Mouse (Mus musculus) Patski (cell line): ENCODE results near the gene Kif1c. TPM values are rescaled to one million over a fixed set of nuclear protein-coding genes. Genes with fewer than 3 reads are reported as not detected.

ENCODE experiments used
- ATAC-seq: fragments of 100-300 bp; one replicate; pipeline ENCODE4 v1.8.0; 2021
- CTCF ChIA-PET: fragments of 350-600 bp; sonication (Branson Sonifier 250); formaldehyde crosslinking; loops from one replicate; lab custom pipeline; 2022; ENCODE audit warnings: inconsistent platforms; lab: Charles Lee
- POLR2A ChIA-PET: fragments of 350-600 bp; sonication (Branson Sonifier 250); formaldehyde crosslinking; loops from one replicate; lab custom pipeline; 2022; ENCODE audit warnings: antibody characterized with exemption, inconsistent platforms; lab: Charles Lee
- DNase-seq: peaks from one replicate; pipeline ENCODE4 v3.0.0-alpha.2; 2011; ENCODE audit warnings: low read depth, low spot score
- H3K27me3 ChIP-seq: fragments of 371-371 bp; one replicate; pipeline ENCODE4 v1.5.1; 2021
- CTCF ChIP-seq: fragments of 100-300 bp; IDR thresholded peaks from one replicate; pipeline ENCODE4 v1.5.1; 2021
- in situ Hi-C: fragments of 300-500 bp; cut with MboI; formaldehyde crosslinking; loops from 3 replicates; pipeline ENCODE4 v1.11.1; 2018; ENCODE audit warnings: low pct_unique_long_range_greater_than_20kb, mixed read lengths
- polyA plus RNA-seq: library from polyadenylated mRNA; unstranded; gene quantifications from one replicate; pipeline ENCODE4 v1.2.3, GENCODE M21; 2021

Kif1c gene
- polyA plus RNA-seq, 1 experiment from 2014 or later, result 126 TPM

GRCm38 (mm10) chr11:70702781-70703180 lies 2.4 kb downstream of the Kif1c start:
- no peaks in the 10 kb centered on the region for H3K27me3 ChIP-seq
- DNase-seq (no peak), ATAC-seq (no peak)
- TF ChIP-seq CTCF, result no peak
- in situ Hi-C loops, result no loop called here
- ChIA-PET POLR2A (interaction anchor here (0.6 to 1.0 kb wide), 2 partner anchors 8 to 803 kb away, joined by 3 to 6 read pairs; no protein-coding TSS in a partner anchor), CTCF (interaction anchor here (1.0 to 1.5 kb wide), 4 partner anchors 13 to 271 kb away, joined by 3 to 5 read pairs (median 3); partner anchors contain the start of gene Camta2)

- ChIA-PET CTCF (no interaction called here), POLR2A (no interaction called here)
- in situ Hi-C loops, result no loop called here
- TF ChIP-seq CTCF, result no peak
- H3K27me3 ChIP-seq, result no peaks in the 10 kb centered on the region
- ATAC-seq (no peak), DNase-seq (no peak)
Measured at GRCm38 (mm10) chr11:70706127-70706526, 5.8 kb downstream of the Kif1c start.

- H3K27me3 ChIP-seq, result no peaks in the 10 kb centered on the region
- ATAC-seq, result no peak
- ChIA-PET CTCF (no interaction called here), POLR2A (interaction anchor here (0.7 to 1.1 kb wide), 2 partner anchors 8 to 82 kb away, joined by 3 to 5 read pairs; no protein-coding TSS in a partner anchor)
- DNase-seq, result no peak
- no peak for TF ChIP-seq CTCF
- in situ Hi-C loops, result no loop called here
Measured at GRCm38 (mm10) chr11:70711026-70711425, 10.7 kb downstream of the Kif1c start.

- H3K27me3 ChIP-seq, result no peaks in the 10 kb centered on the region
- TF ChIP-seq CTCF, result no peak
- DNase-seq, result no peak
- ATAC-seq, result no peak
- CTCF ChIA-PET, result no interaction called here
- in situ Hi-C loops, result no loop called here
- POLR2A ChIA-PET, result no interaction called here
Measured at GRCm38 (mm10) chr11:70713222-70713621, 12.9 kb downstream of the Kif1c start.

- H3K27me3 ChIP-seq, result no peaks in the 10 kb centered on the region
- TF ChIP-seq CTCF, result no peak
- ChIA-PET POLR2A (interaction anchor here (0.7 to 1.0 kb wide), 2 partner anchors 25 to 35 kb away, joined by 3 read pairs; no protein-coding TSS in a partner anchor), CTCF (interaction anchor here (0.8 to 1.4 kb wide), 2 partner anchors 12 to 39 kb away, joined by 4 read pairs; no protein-coding TSS in a partner anchor)
- peak; percentile 47 for ATAC-seq
- peak; percentile 20 for DNase-seq
- in situ Hi-C loops, result no loop called here
Measured at GRCm38 (mm10) chr11:70715832-70716231, 15.5 kb downstream of the Kif1c start.

- CTCF ChIA-PET, result interaction anchor here (1.4 kb wide), 1 partner anchor 22 kb away, joined by 3 read pairs; no protein-coding TSS in a partner anchor
- in situ Hi-C loops, result no loop called here
- no peaks in the 10 kb centered on the region for H3K27me3 ChIP-seq
- DNase-seq (no peak), ATAC-seq (no peak)
- POLR2A ChIA-PET, result no interaction called here
- no peak for TF ChIP-seq CTCF
Measured at GRCm38 (mm10) chr11:70718481-70718880, 18.1 kb downstream of the Kif1c start.

GRCm38 (mm10) chr11:70720567-70720966 lies 20.2 kb downstream of the Kif1c start:
- ChIA-PET CTCF (no interaction called here), POLR2A (no interaction called here)
- TF ChIP-seq CTCF, result no peak
- DNase-seq (no peak), ATAC-seq (no peak)
- H3K27me3 ChIP-seq, result no peaks in the 10 kb centered on the region
- in situ Hi-C loops, result no loop called here

- in situ Hi-C loops, result no loop called here
- TF ChIP-seq CTCF, result no peak
- ChIA-PET CTCF (no interaction called here), POLR2A (no interaction called here)
- no peak for DNase-seq
- H3K27me3 ChIP-seq, result no peaks in the 10 kb centered on the region
- no peak for ATAC-seq
Measured at GRCm38 (mm10) chr11:70721072-70721471, 20.7 kb downstream of the Kif1c start.

GRCm38 (mm10) chr11:70724706-70725105 lies 24.4 kb downstream of the Kif1c start:
- ChIA-PET POLR2A (no interaction called here), CTCF (no interaction called here)
- no peak for DNase-seq
- ATAC-seq, result no peak
- in situ Hi-C loops, result no loop called here
- no peak for TF ChIP-seq CTCF
- H3K27me3 ChIP-seq, result no peaks in the 10 kb centered on the region

- ChIA-PET POLR2A (interaction anchor here (0.6 kb wide), 1 partner anchor 17 kb away, joined by 3 read pairs; no protein-coding TSS in a partner anchor), CTCF (no interaction called here)
- no peaks in the 10 kb centered on the region for H3K27me3 ChIP-seq
- no peak for TF ChIP-seq CTCF
- no peak for DNase-seq
- ATAC-seq, result no peak
- in situ Hi-C loops, result no loop called here
Measured at GRCm38 (mm10) chr11:70726585-70726984, 26.2 kb downstream of the Kif1c start.

GRCm38 (mm10) chr11:70727385-70727784 lies 27.0 kb downstream of the Kif1c start:
- no peak for DNase-seq
- in situ Hi-C loops, result no loop called here
- ChIA-PET CTCF (interaction anchor here (1.2 kb wide), 1 partner anchor 15 kb away, joined by 3 read pairs; no protein-coding TSS in a partner anchor), POLR2A (no interaction called here)
- ATAC-seq, result no peak
- no peak for TF ChIP-seq CTCF
- H3K27me3 ChIP-seq, result no peaks in the 10 kb centered on the region
